Mouse (Mus musculus): ENCODE results near the gene Slc8a3. TPM values are rescaled to one million over a fixed set of nuclear protein-coding genes. Genes with fewer than 3 reads are reported as not detected.
A peak's percentile ranks its signal among the peaks of the same experiment; 100 is the strongest.

Gene Slc8a3
- total and polyA plus RNA-seq, 2 experiments = under 0.01 TPM; not detected in 1

DNA sequence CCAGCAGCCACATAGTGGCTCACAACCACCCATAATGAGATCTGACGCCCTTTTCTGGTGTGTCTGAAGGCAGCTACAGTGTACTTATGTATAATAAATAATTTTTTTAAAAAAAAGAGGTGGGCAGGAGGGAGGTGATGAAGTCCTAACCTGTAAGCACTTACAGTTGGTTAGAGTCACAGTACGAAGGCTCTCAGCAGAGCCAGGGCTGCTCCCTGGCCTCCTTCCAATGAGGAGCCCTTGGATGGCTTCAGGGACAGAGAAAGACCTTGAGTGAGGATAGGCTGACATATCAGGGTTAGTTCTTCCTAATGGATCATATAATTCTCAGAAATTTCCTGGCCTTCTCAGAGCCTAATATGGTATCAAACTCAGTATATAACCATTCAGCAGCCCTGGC, 171.7 kb downstream of the Slc8a3 start:
- peaks cover 5% of the 10 kb centered on the region; the same call in 1 of the 2 replicates for H3K36me3 ChIP-seq (ENCODE audit: control insufficient read depth, insufficient read depth, low read length)
- no peaks in the 10 kb centered on the region for H3K27me3 ChIP-seq (ENCODE audit: control insufficient read depth, insufficient read depth, low read length)
- no peaks in the 10 kb centered on the region for H3K79me2 ChIP-seq (ENCODE audit: control insufficient read depth, insufficient read depth, low read length)
- DNase-seq (ENCODE audit: extremely low read depth, low read depth, low spot score) = no peak
- H3K4me1 ChIP-seq (ENCODE audit: control insufficient read depth, insufficient read depth, low read length) = peaks cover 4% of the 10 kb centered on the region
- WGBS = 83% methylated on average over 2 of the region's 2 CpGs
- TF ChIP-seq POLR2A (IDR thresholded peaks at IDR 0.05; ENCODE audit: extremely low read depth, insufficient read depth, low read length) (no peak), CTCF (IDR thresholded peaks at IDR 0.05; ENCODE audit: low read depth, low read length) (no peak)
- no peak overlapping the region for H3K27ac ChIP-seq (replicated peaks; ENCODE audit: insufficient read depth, low read depth, low read length)
- H3K4me3 ChIP-seq (ENCODE audit: insufficient read depth, low read depth, low read length) = no peak overlapping the region
- H3K9ac ChIP-seq (ENCODE audit: low read depth, low read length) = no peak overlapping the region

DNA sequence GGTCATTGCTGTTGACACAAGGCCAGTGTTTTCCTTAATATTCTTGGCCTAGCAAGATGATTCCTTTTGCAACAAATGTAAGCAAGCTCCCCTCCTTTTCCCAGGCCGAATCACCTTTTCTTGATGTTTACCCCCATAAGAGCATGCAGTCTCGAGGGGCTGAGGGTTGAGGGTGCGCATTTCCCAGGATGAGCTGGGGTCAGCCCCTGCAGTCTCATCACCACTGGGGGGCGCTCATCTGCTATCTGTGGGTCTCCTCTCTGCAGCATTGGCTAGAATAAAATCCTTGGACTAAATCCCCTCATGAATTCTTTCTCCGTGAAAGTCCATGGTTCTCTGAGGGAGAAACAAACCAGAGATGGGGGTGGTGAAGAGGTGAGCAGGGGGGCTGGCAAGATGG, 172.1 kb downstream of the Slc8a3 start:
- H3K27me3 ChIP-seq (ENCODE audit: control insufficient read depth, insufficient read depth, low read length) = no peaks in the 10 kb centered on the region
- TF ChIP-seq POLR2A (IDR thresholded peaks at IDR 0.05; ENCODE audit: extremely low read depth, insufficient read depth, low read length) (no peak), CTCF (IDR thresholded peaks at IDR 0.05; ENCODE audit: low read depth, low read length) (peak; percentile 68)
- no peak overlapping the region for H3K9ac ChIP-seq (ENCODE audit: low read depth, low read length)
- no peak for DNase-seq (ENCODE audit: extremely low read depth, low read depth, low spot score)
- no peak overlapping the region for H3K27ac ChIP-seq (replicated peaks; ENCODE audit: insufficient read depth, low read depth, low read length)
- H3K4me3 ChIP-seq (ENCODE audit: insufficient read depth, low read depth, low read length) = no peak overlapping the region
- H3K79me2 ChIP-seq (ENCODE audit: control insufficient read depth, insufficient read depth, low read length) = no peaks in the 10 kb centered on the region
- WGBS = 81% methylated on average over 5 of the region's 5 CpGs
- H3K4me1 ChIP-seq (ENCODE audit: control insufficient read depth, insufficient read depth, low read length) = peaks cover 6% of the 10 kb centered on the region
- peaks cover 5% of the 10 kb centered on the region; the same call in 1 of the 2 replicates for H3K36me3 ChIP-seq (ENCODE audit: control insufficient read depth, insufficient read depth, low read length)

DNA sequence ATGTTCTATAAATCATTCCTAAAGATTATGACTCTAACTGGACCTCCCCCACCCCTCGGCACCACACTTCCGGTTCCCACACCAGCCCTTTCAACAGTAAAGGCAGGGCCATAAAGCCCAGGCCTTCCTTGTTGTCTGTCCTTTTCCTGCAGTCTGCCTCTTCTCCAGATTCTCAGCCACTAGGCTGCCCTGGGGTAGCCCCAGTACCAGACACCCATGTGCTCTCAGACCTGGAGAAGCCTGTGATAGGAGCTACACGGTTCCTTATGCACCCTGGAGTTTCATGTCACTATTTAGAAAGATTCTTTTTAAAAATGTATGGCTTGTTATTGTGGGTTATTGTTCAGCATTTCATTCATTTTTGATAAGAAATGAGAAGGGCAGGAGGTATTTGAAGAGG, 172.6 kb downstream of the Slc8a3 start:
- TF ChIP-seq POLR2A (IDR thresholded peaks at IDR 0.05; ENCODE audit: extremely low read depth, insufficient read depth, low read length) = no peak
- no peak for TF ChIP-seq CTCF (IDR thresholded peaks at IDR 0.05; ENCODE audit: low read depth, low read length)
- H3K4me1 ChIP-seq (ENCODE audit: control insufficient read depth, insufficient read depth, low read length) = peaks cover 8% of the 10 kb centered on the region
- peaks cover 5% of the 10 kb centered on the region; the same call in 1 of the 2 replicates for H3K36me3 ChIP-seq (ENCODE audit: control insufficient read depth, insufficient read depth, low read length)
- H3K79me2 ChIP-seq (ENCODE audit: control insufficient read depth, insufficient read depth, low read length) = no peaks in the 10 kb centered on the region
- no peak overlapping the region for H3K9ac ChIP-seq (ENCODE audit: low read depth, low read length)
- 80% methylated on average over 3 of the region's 3 CpGs for WGBS
- H3K4me3 ChIP-seq (ENCODE audit: insufficient read depth, low read depth, low read length) = no peak overlapping the region
- H3K27ac ChIP-seq (replicated peaks; ENCODE audit: insufficient read depth, low read depth, low read length) = no peak overlapping the region
- no peak for DNase-seq (ENCODE audit: extremely low read depth, low read depth, low spot score)
- no peaks in the 10 kb centered on the region for H3K27me3 ChIP-seq (ENCODE audit: control insufficient read depth, insufficient read depth, low read length)

DNA sequence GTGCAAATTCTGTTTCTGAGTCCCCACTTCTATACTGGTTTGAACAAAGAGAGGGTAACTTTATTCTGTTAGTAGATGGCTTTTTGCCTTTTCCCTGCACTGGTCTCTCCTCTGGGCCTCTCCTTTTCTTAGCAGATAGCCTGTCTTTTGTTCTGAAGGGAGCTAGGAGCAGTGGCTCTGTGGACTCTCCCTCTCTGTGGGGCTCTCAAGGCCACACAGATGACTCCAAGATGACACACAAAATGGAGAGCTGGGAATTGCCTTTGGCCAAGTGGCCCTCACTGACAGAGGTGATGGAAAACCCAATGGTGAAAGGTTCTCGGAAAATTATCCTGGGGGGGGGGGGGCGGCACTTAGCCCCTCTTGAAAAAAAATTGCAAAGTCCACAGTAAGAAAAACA, 173.0 kb downstream of the Slc8a3 start:
- no peak overlapping the region for H3K27ac ChIP-seq (replicated peaks; ENCODE audit: insufficient read depth, low read depth, low read length)
- no peak for TF ChIP-seq CTCF (IDR thresholded peaks at IDR 0.05; ENCODE audit: low read depth, low read length)
- no peak for TF ChIP-seq POLR2A (IDR thresholded peaks at IDR 0.05; ENCODE audit: extremely low read depth, insufficient read depth, low read length)
- 90% methylated on average over 2 of the region's 2 CpGs for WGBS
- H3K4me1 ChIP-seq (ENCODE audit: control insufficient read depth, insufficient read depth, low read length) = peaks cover 12% of the 10 kb centered on the region
- no peak overlapping the region for H3K4me3 ChIP-seq (ENCODE audit: insufficient read depth, low read depth, low read length)
- DNase-seq (ENCODE audit: extremely low read depth, low read depth, low spot score) = no peak
- no peaks in the 10 kb centered on the region for H3K27me3 ChIP-seq (ENCODE audit: control insufficient read depth, insufficient read depth, low read length)
- H3K79me2 ChIP-seq (ENCODE audit: control insufficient read depth, insufficient read depth, low read length) = no peaks in the 10 kb centered on the region
- no peak overlapping the region for H3K9ac ChIP-seq (ENCODE audit: low read depth, low read length)
- peaks cover 5% of the 10 kb centered on the region; the same call in 1 of the 2 replicates for H3K36me3 ChIP-seq (ENCODE audit: control insufficient read depth, insufficient read depth, low read length)

DNA sequence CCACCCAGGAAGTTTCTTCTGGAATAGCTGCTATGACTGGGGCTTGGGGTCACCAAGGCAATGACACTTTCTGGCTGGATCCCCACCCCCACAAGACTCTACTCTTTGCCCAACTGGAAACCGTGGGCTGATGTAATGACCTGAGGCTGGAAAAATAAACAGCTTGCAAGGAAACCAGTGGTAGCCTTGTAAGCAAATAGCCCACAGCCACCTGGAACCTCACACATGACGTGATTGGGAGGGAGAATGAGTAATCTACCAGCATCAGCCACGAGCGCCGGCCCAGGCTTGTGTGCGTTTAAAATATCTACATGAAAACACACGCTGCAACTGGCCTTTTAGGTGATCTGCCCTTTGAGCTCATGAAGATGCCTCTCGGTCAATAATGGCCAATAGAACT, 176.1 kb downstream of the Slc8a3 start:
- Histone ChIP-seq H3K9ac (ENCODE audit: low read depth, low read length) (no peak overlapping the region), H3K4me3 (ENCODE audit: insufficient read depth, low read depth, low read length) (no peak overlapping the region), H3K27ac (replicated peaks; ENCODE audit: insufficient read depth, low read depth, low read length) (no peak overlapping the region), H3K79me2 (ENCODE audit: control insufficient read depth, insufficient read depth, low read length) (no peaks in the 10 kb centered on the region), H3K36me3 (ENCODE audit: control insufficient read depth, insufficient read depth, low read length) (peaks cover 18% of the 10 kb centered on the region; the same call in 1 of the 2 replicates), H3K27me3 (ENCODE audit: control insufficient read depth, insufficient read depth, low read length) (no peaks in the 10 kb centered on the region), H3K4me1 (ENCODE audit: control insufficient read depth, insufficient read depth, low read length) (peaks cover 12% of the 10 kb centered on the region)
- 45% methylated on average over 8 of the region's 8 CpGs for whole genome bisulfite sequencing
- DNase-seq (ENCODE audit: extremely low read depth, low read depth, low spot score) = peak; percentile 41
- TF ChIP-seq CTCF (IDR thresholded peaks at IDR 0.05; ENCODE audit: low read depth, low read length) (no peak), POLR2A (IDR thresholded peaks at IDR 0.05; ENCODE audit: extremely low read depth, insufficient read depth, low read length) (no peak)

DNA sequence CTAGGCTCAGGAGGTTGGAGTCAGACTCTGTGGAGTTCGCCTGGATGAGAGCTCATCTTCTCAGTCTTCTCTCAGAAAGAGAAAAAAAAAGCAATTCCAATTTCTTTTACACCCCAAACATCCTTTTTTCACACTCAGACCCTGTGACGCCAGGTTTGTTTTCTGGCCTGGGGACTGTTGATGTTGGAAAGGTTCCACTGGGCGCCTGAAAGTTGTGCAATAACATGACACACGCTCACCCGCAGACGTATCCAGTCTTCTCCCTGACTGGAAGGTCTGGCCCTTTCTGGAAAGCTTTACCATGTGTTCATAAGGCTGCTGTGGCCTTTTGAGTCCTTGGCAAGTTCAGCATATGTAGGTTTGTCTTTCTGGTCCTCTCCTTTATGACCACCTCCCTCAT, 177.3 kb downstream of the Slc8a3 start:
- Histone ChIP-seq H3K9ac (ENCODE audit: low read depth, low read length) (no peak overlapping the region), H3K79me2 (ENCODE audit: control insufficient read depth, insufficient read depth, low read length) (no peaks in the 10 kb centered on the region), H3K36me3 (ENCODE audit: control insufficient read depth, insufficient read depth, low read length) (peaks cover 20% of the 10 kb centered on the region; the same call in 1 of the 2 replicates), H3K27ac (replicated peaks; ENCODE audit: insufficient read depth, low read depth, low read length) (peak overlapping the region; percentile 28; the same call in 1 of the 2 replicates), H3K27me3 (ENCODE audit: control insufficient read depth, insufficient read depth, low read length) (no peaks in the 10 kb centered on the region), H3K4me3 (ENCODE audit: insufficient read depth, low read depth, low read length) (no peak overlapping the region), H3K4me1 (ENCODE audit: control insufficient read depth, insufficient read depth, low read length) (peaks cover 12% of the 10 kb centered on the region)
- WGBS = 17% methylated on average over 6 of the region's 6 CpGs
- DNase-seq (ENCODE audit: extremely low read depth, low read depth, low spot score) = peak; percentile 86
- no peak for TF ChIP-seq CTCF (IDR thresholded peaks at IDR 0.05; ENCODE audit: low read depth, low read length)
- no peak for TF ChIP-seq POLR2A (IDR thresholded peaks at IDR 0.05; ENCODE audit: extremely low read depth, insufficient read depth, low read length)
